Mouse (Mus musculus) large intestine, adult 2 months (tissue): ENCODE results near the gene Pus10. TPM values are rescaled to one million over a fixed set of nuclear protein-coding genes. Genes with fewer than 3 reads are reported as not detected.
A peak's percentile ranks its signal among the peaks of the same experiment; 100 is the strongest.
"Not testable (repeated sequence)": the region's sequence is repeated elsewhere in the genome, so short reads cannot be mapped to it uniquely, and the experiment has no call there.

ENCODE experiments used
- DNase-seq: peaks from one replicate; pipeline ENCODE4 v3.0.0-alpha.2; 2012; ENCODE audit warnings: low read depth, low spot score
- WGBS: fragments of 180-500 bp; shearing (Covaris S2); methylation state at CpG from one replicate; pipeline ENCODE4 v1.1.7; 2018; 5-methylcytosine and 5-hydroxymethylcytosine counted together
- polyA plus RNA-seq: library from polyadenylated mRNA; depleted of rRNA; stranded (reverse); fragments of >200 nt; gene quantifications from 2 replicates; pipeline ENCODE4 v1.2.3, GENCODE M21; 2012; rRNA removed

Gene Pus10
- polyA plus RNA-seq, 1 experiment: 2.4 TPM

GRCm38 (mm10) chr11:23746102-23746501, 80.6 kb downstream of the Pus10 start:
- 70% methylated on average over 4 of the region's 4 CpGs for WGBS

GRCm38 (mm10) chr11:23753136-23753710, 87.7 kb downstream of the Pus10 start:
- DNase-seq: no peak
- 91% methylated on average over 1 of the region's 1 CpGs for WGBS

More at GRCm38 (mm10) chr11:23746102-23746501, 80.6 kb downstream of the Pus10 start:
- no peak for DNase-seq

DNA sequence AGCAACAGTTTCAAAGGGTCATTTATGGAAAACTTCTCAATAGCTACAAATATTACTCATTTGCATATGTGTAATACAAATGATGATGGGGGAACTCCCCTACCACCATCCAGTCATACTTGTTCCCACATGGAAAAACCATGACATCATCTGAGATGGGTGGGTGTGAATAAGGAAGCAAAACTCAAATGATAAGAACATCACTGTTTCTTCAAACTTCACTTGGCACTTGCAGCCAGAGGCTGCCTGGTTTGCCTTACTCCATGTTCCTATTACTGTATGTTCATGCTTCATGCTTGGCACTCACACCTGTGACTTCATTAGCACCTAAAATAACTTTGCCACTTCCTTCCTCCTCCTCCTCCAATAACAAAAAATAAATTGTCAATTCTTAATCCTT, 88.9 kb downstream of the Pus10 start:
- DNase-seq: no peak

GRCm38 (mm10) chr11:23758218-23758617, 92.7 kb downstream of the Pus10 start:
- 79% methylated on average over 2 of the region's 2 CpGs for WGBS
- DNase-seq: no peak

- WGBS: 91% methylated on average over 2 of the region's 2 CpGs
- no peak for DNase-seq
Measured at GRCm38 (mm10) chr11:23762635-23763034, 97.2 kb downstream of the Pus10 start.

DNA sequence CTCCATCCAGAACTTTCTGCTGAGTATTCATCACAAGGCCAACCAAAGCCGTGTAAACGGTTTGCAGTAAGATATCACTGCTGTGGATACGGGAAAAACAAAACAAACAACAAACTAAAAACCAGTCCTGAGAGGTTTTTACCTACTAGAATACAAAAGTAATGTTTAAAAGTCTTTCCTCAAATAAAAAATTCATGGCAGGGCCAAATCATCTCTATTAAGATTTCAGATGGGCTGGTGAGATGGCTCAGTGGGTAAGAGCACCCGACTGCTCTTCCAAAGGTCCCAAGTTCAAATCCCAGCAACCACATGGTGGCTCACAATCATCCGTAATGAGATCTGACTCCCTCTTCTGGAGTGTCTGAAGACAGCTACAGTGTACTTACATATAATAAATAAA, 101.9 kb downstream of the Pus10 start:
- WGBS: 82% methylated on average over 5 of the region's 5 CpGs

DNA sequence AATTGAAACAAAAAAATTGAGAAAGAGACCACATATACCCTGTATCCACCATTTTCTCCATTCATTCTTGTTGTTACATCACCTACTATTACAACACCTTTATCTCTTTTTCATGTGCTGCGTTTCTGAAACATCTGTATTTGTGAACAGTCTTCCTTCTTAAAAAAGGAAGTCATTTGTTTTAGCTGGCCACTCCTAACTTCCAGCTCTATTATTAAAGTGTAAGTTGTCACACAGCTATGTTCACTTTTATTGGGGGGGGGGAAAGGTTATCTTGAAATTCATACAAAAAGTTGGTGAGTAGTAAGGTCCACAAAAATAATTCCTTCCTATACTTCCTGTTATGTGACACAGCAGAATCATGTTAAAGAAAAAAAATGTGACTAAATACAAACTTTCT, 102.5 kb downstream of the Pus10 start:
- 16% methylated on average over 1 of the region's 1 CpGs for WGBS
- DNase-seq: no peak

More for the DNA sequence above, 101.9 kb downstream of the Pus10 start:
- DNase-seq: not testable (repeated sequence)

GRCm38 (mm10) chr11:23769033-23769432, 103.6 kb downstream of the Pus10 start:
- DNase-seq: no peak

DNA sequence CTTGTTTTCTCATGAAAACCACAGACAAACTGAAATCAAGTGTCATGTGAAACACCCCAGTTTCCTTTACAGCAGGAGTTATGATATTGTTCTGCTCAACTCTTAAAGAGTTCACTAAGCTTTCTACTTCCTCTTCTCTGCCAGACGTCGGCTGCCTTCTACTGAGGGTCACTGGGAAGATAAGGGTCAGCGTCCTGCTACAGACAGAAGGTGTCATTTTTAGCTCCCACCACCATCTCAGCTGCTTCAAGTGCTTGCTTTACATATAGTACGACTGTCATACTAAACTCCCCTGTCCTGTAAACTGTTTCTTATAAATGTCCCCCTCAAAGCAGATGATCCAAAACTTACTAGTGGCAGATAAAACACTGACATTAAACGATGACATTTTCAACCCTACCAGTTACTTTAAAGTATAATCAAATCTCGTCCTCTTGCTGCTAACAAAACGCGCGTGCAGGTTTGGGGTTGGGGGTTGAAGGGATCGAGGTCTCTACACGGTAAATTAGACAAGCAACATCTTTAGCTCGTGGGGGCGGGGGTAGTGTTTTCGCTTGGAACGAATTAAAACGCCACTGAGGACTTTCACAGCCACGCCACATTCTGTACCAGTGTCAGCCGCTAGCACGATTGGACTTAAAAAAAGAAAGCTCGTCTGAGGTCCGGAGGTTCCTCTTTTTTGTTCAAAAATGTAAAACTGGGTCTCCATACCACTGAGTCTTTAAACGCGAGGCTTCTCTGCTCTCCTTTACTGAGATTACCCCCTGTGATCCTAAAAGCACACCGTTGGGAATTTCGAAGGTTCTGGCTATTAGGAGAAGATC, 104.4 kb downstream of the Pus10 start:
- under 1% methylated on average over 25 of the region's 25 CpGs for WGBS
- DNase-seq: peak; percentile 14

DNA sequence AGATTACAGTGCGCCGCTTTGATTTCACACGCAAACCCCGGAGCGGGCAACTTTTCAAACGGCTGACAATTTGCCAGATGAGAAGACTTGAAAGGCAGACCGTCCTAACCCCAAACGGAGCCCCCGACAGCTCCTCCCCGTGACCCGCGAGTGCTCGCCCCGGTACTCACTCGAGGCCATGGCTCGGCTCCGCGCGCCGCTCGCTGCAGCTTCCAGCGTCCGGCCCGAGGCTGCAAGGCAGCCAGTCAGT, 105.0 kb downstream of the Pus10 start:
- no peak for DNase-seq
- WGBS: 1% methylated on average over 24 of the region's 24 CpGs

DNA sequence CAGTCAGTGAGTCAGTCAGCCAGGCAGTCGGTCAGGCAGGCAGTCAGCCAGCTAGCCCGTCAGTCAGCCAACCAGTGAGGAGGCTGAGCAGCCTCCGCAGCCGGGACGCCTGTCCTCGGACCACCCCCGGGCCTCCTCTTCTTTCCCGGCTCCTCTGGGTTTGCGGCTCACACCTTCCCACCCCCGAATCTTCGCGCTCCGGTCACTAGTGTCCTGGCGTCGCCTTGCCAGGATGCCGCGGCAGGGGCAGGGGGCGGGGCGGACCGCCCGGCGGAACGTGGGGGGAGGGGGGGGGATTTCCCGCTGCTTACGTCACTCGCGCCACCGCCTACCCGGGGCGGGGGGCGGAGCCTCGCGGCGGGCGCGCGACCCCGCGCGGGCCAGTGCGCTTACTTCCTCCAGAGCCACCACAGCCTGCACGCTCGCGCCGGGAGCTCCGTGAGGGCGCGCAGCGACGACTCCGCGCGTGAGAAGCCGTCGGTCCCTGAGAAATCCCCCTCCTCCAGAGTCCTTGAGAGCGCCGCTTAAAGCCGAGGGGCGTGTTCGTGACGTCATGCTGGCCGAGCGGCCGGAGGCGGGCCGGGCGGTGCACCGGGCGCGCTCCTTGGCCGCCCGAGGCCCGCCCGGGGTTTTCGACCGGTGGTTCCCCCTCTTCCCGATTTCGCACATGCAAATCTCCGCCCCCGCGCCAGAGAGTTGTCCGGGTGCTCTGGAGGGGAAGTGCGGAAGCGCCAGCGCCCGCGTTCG, 105.5 kb downstream of the Pus10 start, which contains the start of gene Rel:
Gene Rel (minus strand): TSS at position 211 of the 747 bp plus-strand sequence.
- under 1% methylated on average over 88 of the region's 88 CpGs for WGBS

DNA sequence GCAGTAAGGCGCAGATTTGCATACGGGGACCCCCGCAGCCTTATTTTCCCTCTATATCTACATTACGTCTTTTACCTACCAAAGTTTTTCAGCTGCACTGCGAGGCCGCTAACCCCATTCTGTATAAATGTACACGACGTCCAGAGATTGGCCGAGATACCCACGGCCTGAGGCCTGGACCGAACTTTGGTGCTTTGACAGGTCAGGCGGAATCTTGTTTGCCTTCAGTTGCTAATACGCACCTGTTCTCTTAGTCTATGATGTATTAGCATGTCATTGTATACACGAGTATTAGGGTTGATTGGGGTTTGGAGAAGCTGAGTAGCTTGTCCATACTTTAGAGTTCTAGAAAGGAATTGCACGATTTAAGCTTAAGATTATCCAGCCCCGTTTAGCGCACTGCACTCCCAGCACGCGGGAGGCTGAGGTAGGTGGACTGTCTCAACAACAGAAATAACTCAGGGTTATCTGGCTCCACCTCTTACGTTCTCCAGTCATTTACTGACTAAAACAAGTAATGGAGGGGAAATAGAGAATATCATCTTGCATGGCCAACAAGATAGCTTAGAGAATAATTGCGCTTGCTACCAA, 106.1 kb downstream of the Pus10 start:
- DNase-seq: peak; percentile 28
- 9% methylated on average over 21 of the region's 21 CpGs for WGBS

More for the DNA sequence above, 105.5 kb downstream of the Pus10 start, which contains the start of gene Rel:
- peak; percentile 61 for DNase-seq

DNA sequence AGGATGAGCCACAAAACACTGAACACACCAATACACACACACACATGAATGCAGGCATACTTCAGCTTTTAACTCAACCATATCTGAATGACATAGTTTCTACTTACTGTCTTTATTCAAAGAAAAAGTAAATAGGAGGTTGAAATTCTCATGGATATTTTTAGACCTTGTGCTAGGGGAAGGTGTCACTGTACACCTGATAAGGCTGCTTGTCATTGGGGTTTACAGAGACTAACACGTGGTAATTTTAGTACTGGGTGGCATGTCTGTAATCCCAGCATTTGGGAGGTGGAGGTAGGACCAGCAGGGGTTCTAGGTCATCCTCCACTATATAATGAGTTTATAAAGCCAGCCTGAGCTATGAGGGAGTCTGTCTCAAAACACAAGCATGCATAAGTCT, 107.0 kb downstream of the Pus10 start:
- no peak for DNase-seq
- WGBS: 41% methylated on average over 1 of the region's 1 CpGs

- WGBS: 79% methylated on average over 8 of the region's 8 CpGs
- no peak for DNase-seq
Measured at GRCm38 (mm10) chr11:23778787-23779201, 113.3 kb downstream of the Pus10 start.

- WGBS: 50% methylated on average over 3 of the region's 3 CpGs
- DNase-seq: no peak
Measured at GRCm38 (mm10) chr11:23782038-23782437, 116.6 kb downstream of the Pus10 start.

Other genes with a start within 250 kb of the Pus10 start
- gene Ahsa2, start 167.6 kb upstream of the Pus10 start, polyA plus RNA-seq: 5.6 and 7.4 TPM in 2 replicates
- gene 1700093K21Rik, start 144.5 kb upstream of the Pus10 start, polyA plus RNA-seq: not detected in 2 replicates
- gene 0610010F05Rik, start 32.0 kb upstream of the Pus10 start, polyA plus RNA-seq: 0.73 and 1.1 TPM in 2 replicates
- gene Pex13, start 285 bp downstream of the Pus10 start, polyA plus RNA-seq: 5.1 and 6.9 TPM in 2 replicates
- gene Rel, start 105.3 kb downstream of the Pus10 start, polyA plus RNA-seq: 1.4 and 2.2 TPM in 2 replicates
- gene Papolg, start 229.6 kb downstream of the Pus10 start, polyA plus RNA-seq: 2.5 and 3.4 TPM in 2 replicates